Comparison of ENCODE assay signal across 9 mouse cellular contexts in genomic region chr2:137705724-137706422, GRCm38 (mm10).
DNase-seq lines count a peak whose midpoint lies in the region; ATAC-seq and TF ChIP-seq lines count a peak whose summit lies in the region.
"Had no signal": no experiment of that assay in that cellular context is flagged by ENCODE, and none has a peak within 500 bp of the region (broad histone marks: within the 10 kb centered on the region; RNA-seq: fewer than 3 reads in every experiment).

No protein-coding gene starts in this region.

- 0 out of 2 replicates have a peak overlapping the region, but pooled peaks have one; percentile 17 for H3K4me2 ChIP-seq in stomach, embryonic 14.5 days (replicated peaks; ENCODE audit: low read depth, low read length)
- H3K4me2 ChIP-seq: liver, embryonic 15.5 days had no signal

- H3K36me3 ChIP-seq in stomach, embryonic 14.5 days (ENCODE audit: control insufficient read depth, insufficient read depth, low read length) = no peaks in the 10 kb centered on the region
- H3K36me3 ChIP-seq: liver, embryonic 15.5 days had no signal

- H3K4me1 ChIP-seq in stomach, embryonic 14.5 days (ENCODE audit: control insufficient read depth, insufficient read depth, low read length) = no peaks in the 10 kb centered on the region
- H3K4me1 ChIP-seq: liver, embryonic 15.5 days had no signal

- no peak overlapping the region for H3K9ac ChIP-seq in stomach, embryonic 14.5 days (replicated peaks; ENCODE audit: low read depth, low read length)
- H3K9ac ChIP-seq: liver, embryonic 15.5 days had no signal

- H3K27ac ChIP-seq in left cerebral cortex, adult 2 months = no peak overlapping the region
- H3K27ac ChIP-seq in stomach, embryonic 14.5 days (ENCODE audit: low read length) = no peak overlapping the region
- H3K27ac ChIP-seq: liver, embryonic 15.5 days had no signal

- DNase-seq in adrenal gland, postnatal 10 days = peak; percentile 10
- DNase-seq in adrenal gland, postnatal 4 days (ENCODE audit: low spot score in 2 of 2) = no peak
- peak in 1 of 2 experiments; percentile 46 for DNase-seq in left cerebral cortex, adult 2 months (ENCODE audit: extremely low spot score in 1 of 2, low spot score in 2 of 2)
- no peak for DNase-seq in left cerebral cortex, adult 11 months (ENCODE audit: low spot score)
- peak; percentile 29 to 42 for DNase-seq in left cerebral cortex, postnatal 25 days (ENCODE audit: low spot score in 2 of 2)
- DNase-seq in ovary, postnatal 36 days (ENCODE audit: low spot score) = no peak
- no peak for DNase-seq in natural killer cell, adult 2 months (ENCODE audit: low spot score in 2 of 2)

- intact Hi-C loops in left cerebral cortex, adult 2 months (cut with DNase I) = no loop called here
- intact Hi-C loops in left cerebral cortex, postnatal 25 days (cut with DNase I) = loop anchor here (5.0 kb wide), 1 partner anchor 89 kb away; no protein-coding TSS in a partner anchor

- 39% methylated on average over 14 of the region's 14 CpGs for WGBS in stomach, embryonic 14.5 days

- H3K9me3 ChIP-seq in stomach, embryonic 14.5 days (ENCODE audit: control insufficient read depth, low read depth, low read length) = no peaks in the 10 kb centered on the region
- H3K9me3 ChIP-seq: liver, embryonic 15.5 days had no signal

- ATAC-seq in stomach, embryonic 14.5 days (ENCODE audit: insufficient number of reproducible peaks, insufficient read depth, low FRiP score, low read depth) = no peak

- TF ChIP-seq CTCF in left cerebral cortex, adult 2 months (IDR thresholded peaks at IDR 0.05) = peak; percentile 7; the same call in 1 of the 2 replicates

- H3K4me3 ChIP-seq in left cerebral cortex, adult 2 months = peak overlapping the region; percentile 21
- no peak overlapping the region for H3K4me3 ChIP-seq in stomach, embryonic 14.5 days (ENCODE audit: low read depth, low read length)
- H3K4me3 ChIP-seq: liver, embryonic 15.5 days had no signal

- H3K27me3 ChIP-seq in stomach, embryonic 14.5 days (ENCODE audit: control insufficient read depth, insufficient read depth, low read length) = no peaks in the 10 kb centered on the region
- H3K27me3 ChIP-seq: liver, embryonic 15.5 days had no signal

Comparison
In these comparisons a context has a peak if more than half of its experiments do, and no peak if none do; other contexts are left out.
1. DNase-seq: peak in adrenal gland, postnatal 10 days (single experiment) and left cerebral cortex, postnatal 25 days (2 of 2); none in adrenal gland, postnatal 4 days (0 of 2), left cerebral cortex, adult 11 months (single experiment), ovary, postnatal 36 days (single experiment) and natural killer cell, adult 2 months (0 of 2).